Mouse (Mus musculus) urinary bladder, postnatal 25 days (tissue): Measurements from ENCODE around the gene Wdr34.

Experiments used
- DNase-seq: peaks from one replicate; pipeline ENCODE4 v3.0.0; 2022; ENCODE audit warnings: low spot score

Wdr34 gene

GRCm38 (mm10) chr2:30048699-30049388 is at the start of gene Wdr34:
Gene Wdr34 (minus strand): TSS chr2:30048881.
- DNase-seq: peak; percentile 99

DNA sequence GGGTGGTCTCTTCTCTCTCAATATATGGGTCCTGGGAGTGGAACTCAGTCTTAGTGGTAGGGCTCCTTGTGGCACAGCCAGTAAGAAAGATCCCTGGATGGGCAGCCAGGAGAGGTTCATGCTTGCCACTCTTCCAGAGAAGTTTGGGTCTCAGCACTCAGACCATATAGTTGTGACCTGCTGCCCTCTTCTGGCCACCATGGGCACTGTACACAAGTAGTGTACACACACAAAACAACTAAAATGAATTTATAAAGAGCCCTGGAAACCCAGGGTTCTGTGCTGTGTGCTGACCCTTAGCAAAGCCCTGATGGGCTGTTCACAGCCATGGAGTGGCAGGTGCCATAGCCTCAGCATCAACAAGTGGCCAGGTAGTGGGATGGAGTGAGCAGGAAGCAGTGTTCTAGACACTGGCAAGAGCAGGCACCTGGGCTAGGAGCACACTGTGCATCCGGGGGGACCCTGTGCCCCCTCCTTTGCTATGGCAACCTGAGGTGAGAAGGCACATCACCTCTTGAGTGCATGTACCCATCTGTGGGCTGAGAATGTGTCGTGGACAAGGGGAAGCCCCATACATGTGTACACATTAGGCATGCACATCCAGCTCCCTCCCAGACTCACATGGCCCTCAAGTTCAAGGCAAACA is 47.3 kb upstream of the Wdr34 start:
- peak; percentile 52 for DNase-seq

- DNase-seq: peak; percentile 8
Measured at GRCm38 (mm10) chr2:30094208-30094588, 45.5 kb upstream of the Wdr34 start.

DNA sequence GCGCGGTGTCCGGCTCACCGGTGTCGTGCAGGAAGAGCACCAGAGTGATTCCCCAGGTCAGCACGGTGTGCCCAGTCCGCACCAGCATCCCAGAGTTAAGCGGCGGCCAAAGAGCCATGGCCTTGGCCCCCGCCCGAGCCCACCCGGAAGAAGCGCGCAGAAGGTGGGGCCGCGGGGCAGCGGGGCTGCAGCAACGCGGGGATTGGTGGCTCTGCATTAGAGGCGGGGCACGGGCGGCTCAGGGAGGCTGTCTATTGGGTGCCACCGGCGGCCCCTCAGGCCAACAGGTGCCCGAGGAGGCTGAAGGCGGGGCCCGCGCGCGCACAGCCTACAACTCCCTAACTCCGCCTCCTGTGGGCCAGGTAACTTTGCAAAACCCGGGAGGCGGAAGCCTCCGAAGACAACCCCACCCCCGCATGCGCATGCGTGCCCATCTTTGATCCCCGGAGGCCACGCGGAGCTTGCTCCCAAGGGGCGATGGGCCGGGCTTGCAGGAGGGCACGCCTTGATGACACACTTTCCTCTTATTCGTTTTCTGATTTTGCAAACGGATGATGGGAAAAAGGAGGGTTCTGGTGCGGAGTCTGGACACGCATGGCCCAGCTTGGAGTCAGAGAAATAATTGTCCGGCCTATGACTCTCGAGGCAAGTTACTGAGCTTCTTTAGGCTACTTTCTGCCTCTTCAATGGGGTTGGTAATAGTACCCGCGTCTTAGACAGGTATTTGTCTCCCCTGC is 45.0 kb upstream of the Wdr34 start, which contains the start of gene Zdhhc12:
Zdhhc12 (minus strand) TSS at position 178 of the 737 bp plus-strand sequence.
- DNase-seq: peak; percentile 86

GRCm38 (mm10) chr2:30092280-30092918 is 43.7 kb upstream of the Wdr34 start:
- no peak for DNase-seq

DNA sequence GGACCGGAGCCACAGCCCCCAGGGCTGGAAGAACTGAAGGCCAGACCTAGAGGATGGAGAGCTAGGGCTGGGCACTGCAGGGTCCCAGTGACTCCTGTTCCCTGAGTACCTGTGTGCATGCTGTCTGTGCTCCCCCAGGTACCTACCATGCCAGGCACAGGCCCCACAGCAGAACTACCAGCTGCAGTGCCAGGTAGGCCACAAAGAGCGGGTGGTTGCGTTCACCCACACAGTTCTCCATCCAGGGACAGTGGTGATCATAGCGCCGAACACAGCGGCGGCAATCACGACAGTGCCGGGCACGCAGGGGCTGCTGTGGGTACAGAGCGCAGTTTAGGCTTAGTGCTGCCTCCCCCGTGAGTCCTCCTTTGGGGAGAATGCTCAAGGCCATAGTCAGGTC is 42.8 kb upstream of the Wdr34 start:
- no peak for DNase-seq

GRCm38 (mm10) chr2:30087310-30087709 is 38.6 kb upstream of the Wdr34 start:
- no peak for DNase-seq

DNA sequence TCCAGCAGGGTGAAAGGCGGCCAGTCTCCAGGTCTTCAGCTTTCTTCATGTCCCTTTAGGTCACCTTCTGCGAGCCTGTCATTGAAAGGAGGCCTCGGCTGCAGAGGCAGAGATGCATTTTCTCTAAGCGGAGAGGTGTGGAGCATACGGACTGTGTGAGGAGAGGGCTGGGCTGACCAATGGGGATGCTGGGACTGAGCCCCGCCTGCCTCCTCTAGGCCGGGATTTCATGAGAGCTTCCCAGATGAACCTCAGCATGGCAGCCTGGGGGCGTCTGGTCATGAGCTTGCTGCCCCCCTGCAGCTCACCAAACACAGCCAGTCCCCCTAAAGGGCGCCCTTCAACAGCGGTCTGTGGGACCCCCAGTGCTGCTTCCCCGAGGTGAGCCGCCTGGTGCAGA is 36.0 kb upstream of the Wdr34 start:
- no peak for DNase-seq

GRCm38 (mm10) chr2:30084113-30084512 is 35.4 kb upstream of the Wdr34 start:
- no peak for DNase-seq

GRCm38 (mm10) chr2:30080181-30080800 is 31.6 kb upstream of the Wdr34 start:
- DNase-seq: no peak

DNA sequence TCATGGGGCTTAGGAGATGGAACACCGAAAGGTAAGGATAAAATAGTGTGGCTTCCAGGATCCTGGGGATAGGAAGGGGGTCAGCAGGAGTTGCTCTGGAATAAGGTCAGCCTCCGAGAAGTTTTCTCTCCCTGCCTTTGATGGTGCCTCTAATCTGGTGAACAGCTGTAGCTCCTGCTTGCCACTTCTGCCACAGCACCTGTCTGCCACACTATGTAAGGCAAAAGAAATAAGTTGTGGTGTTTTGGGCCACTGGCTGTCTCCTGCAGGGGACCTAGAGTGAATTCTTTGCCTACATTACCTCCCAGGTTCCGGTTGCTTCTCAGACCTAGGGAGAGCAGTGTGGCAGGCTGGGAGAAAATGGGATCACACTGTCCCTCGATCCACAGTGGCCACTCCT is 30.1 kb upstream of the Wdr34 start:
- no peak for DNase-seq

GRCm38 (mm10) chr2:30078349-30078712 is 29.6 kb upstream of the Wdr34 start:
- no peak for DNase-seq

- peak; percentile 88 for DNase-seq
Measured at GRCm38 (mm10) chr2:30077502-30078348, 29.0 kb upstream of the Wdr34 start, which contains the start of gene Pkn3. Gene Pkn3 (plus strand): TSS chr2:30077684.

GRCm38 (mm10) chr2:30076959-30077358 is 28.3 kb upstream of the Wdr34 start:
- no peak for DNase-seq

DNA sequence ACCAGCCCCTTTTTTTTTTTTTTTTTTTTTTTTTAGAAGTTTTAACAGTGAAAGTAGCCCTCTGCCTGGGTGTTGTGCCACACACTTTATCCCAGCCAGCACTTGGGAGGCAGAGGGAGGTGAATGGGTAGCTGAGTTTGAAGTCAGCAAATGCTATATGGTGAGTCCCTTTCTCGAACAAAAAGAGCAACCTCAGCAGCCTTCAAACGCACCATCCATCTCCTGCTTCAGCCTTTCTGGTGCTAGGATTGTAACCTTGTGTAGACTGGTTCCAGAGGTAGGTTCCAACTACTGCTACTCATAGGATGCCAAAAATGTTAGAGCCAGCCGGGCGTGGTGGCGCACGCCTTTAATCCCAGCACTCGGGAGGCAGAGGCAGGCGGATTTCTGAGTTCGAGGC is 27.8 kb upstream of the Wdr34 start:
- no peak for DNase-seq

DNA sequence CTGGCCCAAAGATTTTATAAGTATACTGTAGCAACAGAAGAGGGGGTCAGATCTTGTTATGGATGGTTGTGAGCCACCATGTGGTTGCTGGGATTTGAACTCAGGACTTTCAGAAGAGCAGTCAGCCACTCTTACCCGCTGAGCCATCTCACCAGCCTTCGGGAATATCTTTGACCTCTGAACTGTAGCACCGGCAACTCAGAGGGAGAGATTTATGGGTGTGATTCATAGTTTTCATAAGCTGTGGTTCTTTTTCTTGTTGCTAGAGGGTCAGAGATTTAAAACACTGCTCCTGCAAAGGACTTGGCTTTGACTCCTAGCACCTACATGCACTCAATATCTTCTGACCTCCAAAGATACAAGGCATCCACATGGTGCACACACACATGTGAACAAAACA is 26.9 kb upstream of the Wdr34 start:
- no peak for DNase-seq

DNA sequence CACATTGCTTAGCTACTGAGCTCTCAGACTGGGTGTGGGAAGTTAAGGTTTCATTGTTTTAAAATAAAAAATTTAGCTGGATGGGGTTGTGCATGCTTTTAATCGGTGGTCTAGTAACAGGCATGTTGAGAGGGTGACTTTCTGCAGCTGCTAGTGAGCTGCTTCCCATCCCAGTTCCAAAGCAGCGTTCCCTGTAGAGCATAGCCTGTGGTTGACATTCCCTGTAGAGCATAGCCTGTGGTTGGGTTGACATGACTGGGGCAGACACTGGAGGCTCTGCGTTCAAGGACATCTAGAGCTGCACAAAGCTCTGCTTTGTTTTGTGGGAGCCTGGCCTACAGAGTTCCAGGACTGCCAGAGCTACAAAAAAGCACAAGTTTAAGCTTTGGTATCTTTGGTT is 24.6 kb upstream of the Wdr34 start:
- no peak for DNase-seq

DNA sequence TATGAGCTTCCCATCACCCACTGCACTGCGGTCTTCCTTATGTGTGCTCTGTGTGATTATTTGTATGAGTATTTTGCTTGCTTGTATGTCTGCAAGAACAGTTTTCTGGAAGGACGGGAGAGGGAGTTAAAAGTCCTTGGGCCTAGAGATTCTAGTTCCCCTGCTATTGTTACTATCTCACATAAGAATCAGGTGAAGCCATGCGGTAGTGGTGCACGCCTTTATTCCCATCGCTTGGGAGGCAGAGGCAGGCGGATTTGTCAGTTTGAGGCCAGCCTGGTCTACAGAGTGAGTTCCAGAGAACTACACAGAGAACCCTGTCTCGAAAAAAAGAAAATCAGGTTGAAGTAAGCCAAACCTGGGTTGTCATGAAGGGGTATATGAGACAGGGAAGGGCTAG is 24.2 kb upstream of the Wdr34 start:
- DNase-seq: no peak

DNA sequence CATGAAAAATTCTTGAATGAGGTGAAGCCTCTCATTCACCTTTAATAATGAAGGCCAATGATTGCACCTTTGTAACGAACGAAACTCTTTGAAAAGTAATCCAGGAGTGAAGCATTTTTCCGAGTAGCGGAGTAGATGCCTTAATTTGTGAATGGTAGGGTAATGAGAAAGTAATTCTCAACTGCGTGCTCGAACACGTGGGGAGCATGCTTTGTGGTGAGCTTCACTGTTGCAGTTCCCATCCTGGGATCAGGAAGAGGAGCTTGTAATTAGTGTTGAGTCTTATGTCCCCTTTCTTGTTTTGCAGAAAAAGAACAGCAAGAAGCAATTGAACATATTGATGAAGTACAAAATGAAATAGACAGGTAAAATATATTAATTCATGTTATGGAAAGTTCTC is 19.3 kb upstream of the Wdr34 start:
- DNase-seq: no peak

DNA sequence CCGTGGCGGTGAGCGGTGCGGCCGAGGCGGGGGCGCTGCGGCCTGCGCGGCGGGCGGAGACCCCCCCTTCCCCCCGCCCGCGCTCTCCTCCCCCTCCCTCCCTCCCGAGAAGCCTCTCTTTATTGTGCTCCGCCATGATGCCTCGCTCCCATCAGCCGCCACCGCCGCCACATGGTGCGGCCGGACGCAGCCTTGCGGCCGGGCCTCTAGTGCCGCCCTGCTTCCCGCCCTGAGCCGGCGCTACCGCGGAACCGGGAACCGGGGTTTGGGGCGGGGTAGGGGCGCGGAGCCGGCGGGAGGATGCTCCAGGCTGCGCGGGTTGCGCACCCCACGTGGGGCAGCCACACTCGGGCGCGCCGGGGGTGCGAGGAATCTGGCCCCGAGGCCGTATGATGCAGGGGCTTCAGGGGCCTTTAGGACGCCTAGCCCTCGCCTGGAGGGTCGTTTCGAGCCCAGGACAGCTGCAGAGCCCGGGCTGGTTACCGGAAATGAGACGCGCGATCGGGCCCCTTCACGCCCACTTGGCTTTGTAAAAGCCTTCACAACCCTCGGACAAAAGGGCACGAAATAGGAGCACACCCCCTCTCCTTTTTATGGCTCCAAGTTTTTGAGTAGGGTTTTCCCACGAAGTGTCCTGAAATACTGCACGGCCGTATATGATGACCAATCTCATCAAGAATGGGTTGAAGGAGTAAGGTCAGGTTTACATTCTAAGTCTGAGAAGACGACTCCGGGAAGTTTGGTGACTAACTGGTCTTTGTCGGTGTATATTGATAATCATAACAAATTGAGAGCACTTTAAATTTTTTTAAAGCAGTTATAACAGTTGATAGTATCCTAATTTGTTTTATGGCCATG is 18.6 kb upstream of the Wdr34 start:
- DNase-seq: peak; percentile 39
